ENCODE assay signal across 9 mouse cellular contexts in genomic region chr17:32108320-32109011, GRCm38 (mm10). TPM values are rescaled to one million over a fixed set of nuclear protein-coding genes. Genes with fewer than 3 reads are reported as not detected.
DNase-seq lines count a peak whose midpoint lies in the region; ATAC-seq and TF ChIP-seq lines count a peak whose summit lies in the region.
"Not testable (repeated sequence)": the region's sequence is repeated elsewhere in the genome, so short reads cannot be mapped to it uniquely, and the experiment has no call there.
"Had no signal": no experiment of that assay in that cellular context is flagged by ENCODE, and none has a peak within 500 bp of the region (broad histone marks: within the 10 kb centered on the region; RNA-seq: fewer than 3 reads in every experiment).

No protein-coding gene starts in this region.

- H3K4me1 ChIP-seq in G1E (ENCODE audit: insufficient read depth, low read depth, low read length), result peaks cover 80% of the 10 kb centered on the region
- H3K4me1 ChIP-seq in embryonic fibroblast, embryonic 13.5 days (ENCODE audit: control insufficient read depth, insufficient read depth, low read length); heart, embryonic 11.5 days (ENCODE audit: control insufficient read depth, insufficient read depth, low read length); neural tube, embryonic 11.5 days (ENCODE audit: control insufficient read depth, insufficient read depth, low read length): not testable (repeated sequence)
- H3K4me1 ChIP-seq in liver, embryonic 11.5 days (replicated peaks; ENCODE audit: control insufficient read depth, insufficient read depth, low read length), result peaks cover 47% of the 10 kb centered on the region
- H3K4me1 ChIP-seq in liver, postnatal 0 days (ENCODE audit: insufficient read depth), result peaks cover 48% of the 10 kb centered on the region

- TF ChIP-seq POLR2A in embryonic fibroblast, embryonic 13.5 days (IDR thresholded peaks at IDR 0.05; ENCODE audit: low read depth, low read length), result not testable (repeated sequence)

- H3K9ac ChIP-seq in heart, embryonic 11.5 days (ENCODE audit: low read depth, low read length); neural tube, embryonic 11.5 days (ENCODE audit: low read length): not testable (repeated sequence)
- H3K9ac ChIP-seq in liver, embryonic 11.5 days (ENCODE audit: low read depth, low read length), result peak overlapping the region; percentile 59
- H3K9ac ChIP-seq in liver, postnatal 0 days (replicated peaks), result peak overlapping the region; percentile 38

- peak; percentile 29 for ATAC-seq in G1E (ENCODE audit: extremely low read depth, insufficient number of reproducible peaks, low FRiP score, poor library complexity, severe bottlenecking)
- 0 out of 2 replicates have a peak, but pooled peaks have one; percentile 29 for ATAC-seq in heart, embryonic 11.5 days (replicated peaks; ENCODE audit: insufficient number of reproducible peaks, low FRiP score, low TSS enrichment)
- peak; percentile 71 for ATAC-seq in liver, embryonic 11.5 days (replicated peaks; ENCODE audit: low FRiP score)
- peak; percentile 68 for ATAC-seq in liver, postnatal 0 days
- not testable (repeated sequence) for ATAC-seq in neural tube, embryonic 11.5 days (ENCODE audit: insufficient read depth, low FRiP score, low TSS enrichment)

- peak overlapping the region; percentile 59; the same call in 1 of the 2 replicates for H3K4me3 ChIP-seq in G1E (ENCODE audit: low read depth, low read length)
- H3K4me3 ChIP-seq in embryonic fibroblast, embryonic 13.5 days (ENCODE audit: insufficient read depth, low read length); heart, embryonic 11.5 days (ENCODE audit: low read depth, low read length); liver, postnatal 0 days (ENCODE audit: low read depth, low read length); neural tube, embryonic 11.5 days (ENCODE audit: low read depth, low read length): not testable (repeated sequence)
- peak overlapping the region; percentile 12; the same call in 1 of the 2 replicates for H3K4me3 ChIP-seq in liver, embryonic 11.5 days (ENCODE audit: low read depth, low read length)

- peaks cover 15% of the 10 kb centered on the region for H3K36me3 ChIP-seq in G1E (replicated peaks)
- H3K36me3 ChIP-seq in heart, embryonic 11.5 days (ENCODE audit: control insufficient read depth, insufficient read depth, low read length); liver, embryonic 11.5 days (ENCODE audit: control insufficient read depth, insufficient read depth, low read length); liver, postnatal 0 days (replicated peaks; ENCODE audit: insufficient read depth, low read length); neural tube, embryonic 11.5 days (ENCODE audit: control insufficient read depth, insufficient read depth, low read length): not testable (repeated sequence)

- peak; percentile 98 for TF ChIP-seq EP300 in liver, postnatal 0 days (IDR thresholded peaks at IDR 0.05; ENCODE audit: low read depth)

- H3K27me3 ChIP-seq in G1E (ENCODE audit: insufficient read depth, low read length); heart, embryonic 11.5 days (ENCODE audit: control insufficient read depth, insufficient read depth, low read length); liver, embryonic 11.5 days (replicated peaks; ENCODE audit: control insufficient read depth, insufficient read depth, low read length); liver, postnatal 0 days (ENCODE audit: insufficient read depth, low read length); neural tube, embryonic 11.5 days (ENCODE audit: control insufficient read depth, insufficient read depth, low read length): not testable (repeated sequence)

- not testable (repeated sequence) for TF ChIP-seq CTCF in G1E (IDR thresholded peaks at IDR 0.05; ENCODE audit: low read depth, low read length); embryonic fibroblast, embryonic 13.5 days (IDR thresholded peaks at IDR 0.05; ENCODE audit: borderline replicate concordance, insufficient read depth, low read length); liver, postnatal 0 days (IDR thresholded peaks at IDR 0.05; ENCODE audit: low read depth)

- WGBS in heart, embryonic 11.5 days (ENCODE audit: insufficient replicate concordance), result 62% methylated on average over 5 of the region's 5 CpGs
- WGBS in liver, embryonic 11.5 days, result 39% methylated on average over 5 of the region's 5 CpGs
- WGBS in liver, postnatal 0 days (ENCODE audit: insufficient replicate concordance), result 33% methylated on average over 5 of the region's 5 CpGs
- 79% methylated on average over 5 of the region's 5 CpGs for WGBS in neural tube, embryonic 11.5 days

- H3K9me3 ChIP-seq in G1E (replicated peaks); heart, embryonic 11.5 days (replicated peaks; ENCODE audit: control insufficient read depth, low read length); liver, embryonic 11.5 days (ENCODE audit: control insufficient read depth, low read length); liver, postnatal 0 days (ENCODE audit: low read length); neural tube, embryonic 11.5 days (ENCODE audit: control insufficient read depth, low read length): not testable (repeated sequence)

- not testable (repeated sequence) for H3K4me2 ChIP-seq in heart, embryonic 11.5 days; neural tube, embryonic 11.5 days (ENCODE audit: low read depth)
- peak overlapping the region; percentile 30 for H3K4me2 ChIP-seq in liver, embryonic 11.5 days
- H3K4me2 ChIP-seq in liver, postnatal 0 days (ENCODE audit: low read depth, low read length), result 0 out of 2 replicates have a peak overlapping the region, but pooled peaks have one; percentile 15

- DNase-seq in G1E (ENCODE audit: low spot score), result not testable (repeated sequence)
- peak; percentile 42 for DNase-seq in adrenal gland, adult 2 months
- peak; percentile 60 for DNase-seq in liver, embryonic 11.5 days (ENCODE audit: low spot score)
- DNase-seq in liver, postnatal 0 days, result peak; percentile 70
- DNase-seq in neural tube, embryonic 11.5 days (ENCODE audit: low spot score), result peak; percentile 9

- peak overlapping the region; percentile 55 for H3K27ac ChIP-seq in embryonic fibroblast, embryonic 13.5 days (ENCODE audit: insufficient read depth, low read length)
- peak overlapping the region; percentile 75 for H3K27ac ChIP-seq in heart, embryonic 11.5 days (ENCODE audit: low read depth, low read length)
- peak overlapping the region; percentile 95 for H3K27ac ChIP-seq in liver, embryonic 11.5 days (ENCODE audit: low read depth, low read length)
- peak overlapping the region; percentile 79 for H3K27ac ChIP-seq in liver, postnatal 0 days (ENCODE audit: low read depth)
- H3K27ac ChIP-seq in neural tube, embryonic 11.5 days (ENCODE audit: low read depth, low read length), result not testable (repeated sequence)

RNA-seq across cellular contexts. Expression of gene Notch3, which starts 58.2 kb away (rescaled TPM):
- 3.3 and 4.4 TPM in 2 replicates for total RNA-seq in G1E (2014; fragmentation: Nextera tagmentation)
- total RNA-seq in G1E (2017), result 0.16 and 0.17 TPM in 2 replicates
- polyA plus RNA-seq in G1E (2012), result 4.2 and 4.4 TPM in 2 replicates
- 10 to 100 TPM in 1 of 2 experiments, 1 to 10 TPM in 1; 5.6 to 11.7 TPM for total RNA-seq in adrenal gland, adult 2 months (2021)
- polyA plus RNA-seq in adrenal gland, adult 2 months (2012; rRNA removed), result 35.5 and 44.3 TPM in 2 replicates
- 18.8 and 20.8 TPM in 2 replicates for polyA plus RNA-seq in embryonic fibroblast, embryonic 13.5 days (2011; ENCODE audit: insufficient read length, low read depth, missing spikeins)
- polyA plus RNA-seq in heart, embryonic 11.5 days (2014; fragmentation: Nextera tagmentation; extraction: Ambion mirVana), result 6.8 and 6.9 TPM in 2 replicates
- 5.1 and 5.4 TPM in 2 replicates for polyA plus RNA-seq in liver, embryonic 11.5 days (2014; fragmentation: Nextera tagmentation; extraction: Ambion mirVana)
- polyA plus RNA-seq in liver, postnatal 0 days (2015; fragmentation: Nextera tagmentation; extraction: Ambion mirVana), result 0.20 and 0.26 TPM in 2 replicates
- 19.1 and 19.8 TPM in 2 replicates for polyA plus RNA-seq in neural tube, embryonic 11.5 days (2014; fragmentation: Nextera tagmentation; extraction: Ambion mirVana)
- total RNA-seq: monocyte, adult 5-6 weeks had no signal
- polyA plus RNA-seq: inflammation-experienced regulatory T-cells, adult 6 months had no signal
